Mouse (Mus musculus) myocyte (in vitro differentiated cells): ENCODE measurements around the gene Dgkg.

Experiments
- CEBPB ChIP-seq: IDR thresholded peaks from 2 replicates; pipeline ENCODE4 v1.6.1; 2011; ENCODE audit warnings: mild to moderate bottlenecking, moderate library complexity; ENCODE audit not compliant: poor library complexity, insufficient read depth, severe bottlenecking
- E2F4 ChIP-seq: IDR thresholded peaks from one replicate; pipeline ENCODE4 v1.6.1; 2011; ENCODE audit warnings: mild to moderate bottlenecking, control low read depth, moderate library complexity; ENCODE audit not compliant: insufficient read depth
- POLR2A ChIP-seq: IDR thresholded peaks from one replicate; pipeline ENCODE4 v1.6.1; 2011; ENCODE audit warnings: low read depth, mild to moderate bottlenecking, control low read depth, moderate library complexity; ENCODE audit not compliant: insufficient read length
- POLR2AphosphoS2 ChIP-seq: IDR thresholded peaks from one replicate; pipeline ENCODE4 v1.6.1; 2011; ENCODE audit warnings: low read depth, control low read depth; ENCODE audit not compliant: insufficient read length

- TF ChIP-seq POLR2AphosphoS2, result no peak
- no peak for TF ChIP-seq CEBPB
- no peak for TF ChIP-seq E2F4
- TF ChIP-seq POLR2A, result no peak
These were observed 152.2 kb downstream of the Dgkg start for GRCm38 (mm10) chr16:22504851-22505250.
